Mouse (Mus musculus): ENCODE results near the gene Lrba. TPM values are rescaled to one million over a fixed set of nuclear protein-coding genes. Genes with fewer than 3 reads are reported as not detected.
A peak's percentile ranks its signal among the peaks of the same experiment; 100 is the strongest.

The Lrba gene
- polyA plus RNA-seq, 1 experiment from 2014 or later = 1.8 TPM

DNA sequence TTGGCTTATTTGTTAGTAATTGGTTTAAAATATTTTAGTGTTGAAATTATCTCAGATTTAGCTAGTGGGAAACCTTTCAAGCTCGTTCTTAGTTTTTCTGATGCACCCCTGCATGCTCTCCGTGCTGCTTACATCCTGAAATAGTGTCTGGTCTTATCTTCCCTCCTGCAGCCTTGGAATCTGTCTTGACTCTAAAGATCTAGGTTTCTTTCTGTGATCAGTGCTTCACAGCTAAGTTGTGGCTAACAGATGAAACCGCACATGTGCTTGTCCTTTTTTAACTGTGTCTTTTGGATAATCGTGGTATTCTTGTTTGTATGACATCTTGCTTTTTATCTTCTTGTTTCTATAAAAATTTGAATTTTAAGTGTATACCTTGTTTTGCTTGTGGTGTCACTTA is 342.8 kb downstream of the Lrba start:
- DNase-seq (no peak), ATAC-seq (peak; percentile 36)
- H3K27ac ChIP-seq (ENCODE audit: low read depth) = no peak overlapping the region
- no peak overlapping the region for H3K4me2 ChIP-seq (ENCODE audit: low read depth, low read length)
- no peak overlapping the region for H3K4me3 ChIP-seq (ENCODE audit: low read depth, low read length)
- no peaks in the 10 kb centered on the region for H3K27me3 ChIP-seq (ENCODE audit: insufficient read depth, low read length)
- WGBS (ENCODE audit: insufficient replicate concordance) = 53% methylated on average over 4 of the region's 4 CpGs
- no peaks in the 10 kb centered on the region for H3K36me3 ChIP-seq (replicated peaks; ENCODE audit: insufficient read depth, low read length)
- no peak overlapping the region for H3K9ac ChIP-seq (replicated peaks)
- no peaks in the 10 kb centered on the region for H3K9me3 ChIP-seq (ENCODE audit: low read length)
- H3K4me1 ChIP-seq (ENCODE audit: insufficient read depth) = no peaks in the 10 kb centered on the region
- TF ChIP-seq EP300 (IDR thresholded peaks at IDR 0.05; ENCODE audit: low read depth) (peak; percentile 78), CTCF (IDR thresholded peaks at IDR 0.05; ENCODE audit: low read depth) (no peak)

DNA sequence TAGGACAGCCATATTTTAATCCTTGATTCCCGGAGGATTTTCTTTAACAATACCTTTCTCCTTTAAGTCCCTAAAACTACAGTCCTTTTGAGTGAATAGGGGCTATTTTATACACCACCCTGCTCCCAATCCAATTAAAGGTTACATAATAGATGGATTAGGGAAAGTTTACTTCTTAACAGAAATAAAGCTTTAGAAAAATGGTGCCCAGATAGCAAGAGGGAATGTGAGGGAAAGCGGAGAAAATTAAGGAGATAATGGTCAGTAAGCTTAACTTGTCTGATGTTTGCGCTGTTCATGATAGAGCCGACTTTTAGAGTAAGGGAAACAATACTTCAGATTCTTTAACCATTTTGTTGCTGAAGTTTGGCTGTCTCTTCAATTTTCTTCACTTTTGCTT is 347.0 kb downstream of the Lrba start:
- no peaks in the 10 kb centered on the region for H3K9me3 ChIP-seq (ENCODE audit: low read length)
- H3K27me3 ChIP-seq (ENCODE audit: insufficient read depth, low read length) = no peaks in the 10 kb centered on the region
- no peak overlapping the region for H3K4me3 ChIP-seq (ENCODE audit: low read depth, low read length)
- WGBS (ENCODE audit: insufficient replicate concordance) = 68% methylated on average over 4 of the region's 4 CpGs
- no peak for TF ChIP-seq EP300 (IDR thresholded peaks at IDR 0.05; ENCODE audit: low read depth)
- no peak for TF ChIP-seq CTCF (IDR thresholded peaks at IDR 0.05; ENCODE audit: low read depth)
- no peaks in the 10 kb centered on the region for H3K4me1 ChIP-seq (ENCODE audit: insufficient read depth)
- H3K9ac ChIP-seq (replicated peaks) = no peak overlapping the region
- no peaks in the 10 kb centered on the region for H3K36me3 ChIP-seq (replicated peaks; ENCODE audit: insufficient read depth, low read length)
- no peak for ATAC-seq
- no peak overlapping the region for H3K4me2 ChIP-seq (ENCODE audit: low read depth, low read length)
- no peak for DNase-seq
- H3K27ac ChIP-seq (ENCODE audit: low read depth) = no peak overlapping the region

GRCm38 (mm10) chr3:86572519-86573244 is 348.2 kb downstream of the Lrba start:
- Histone ChIP-seq H3K27ac (ENCODE audit: low read depth) (no peak overlapping the region), H3K9me3 (ENCODE audit: low read length) (no peaks in the 10 kb centered on the region), H3K27me3 (ENCODE audit: insufficient read depth, low read length) (no peaks in the 10 kb centered on the region), H3K4me1 (ENCODE audit: insufficient read depth) (no peaks in the 10 kb centered on the region), H3K9ac (replicated peaks) (no peak overlapping the region), H3K4me3 (ENCODE audit: low read depth, low read length) (no peak overlapping the region), H3K36me3 (replicated peaks; ENCODE audit: insufficient read depth, low read length) (no peaks in the 10 kb centered on the region), H3K4me2 (ENCODE audit: low read depth, low read length) (no peak overlapping the region)
- ATAC-seq = no peak
- TF ChIP-seq EP300 (IDR thresholded peaks at IDR 0.05; ENCODE audit: low read depth) = no peak
- TF ChIP-seq CTCF (IDR thresholded peaks at IDR 0.05; ENCODE audit: low read depth) = no peak
- 79% methylated on average over 3 of the region's 3 CpGs for WGBS (ENCODE audit: insufficient replicate concordance)
- DNase-seq = no peak

GRCm38 (mm10) chr3:86575312-86575711 is 350.8 kb downstream of the Lrba start:
- Histone ChIP-seq H3K9ac (replicated peaks) (no peak overlapping the region), H3K36me3 (replicated peaks; ENCODE audit: insufficient read depth, low read length) (no peaks in the 10 kb centered on the region), H3K9me3 (ENCODE audit: low read length) (no peaks in the 10 kb centered on the region), H3K4me3 (ENCODE audit: low read depth, low read length) (no peak overlapping the region), H3K27ac (ENCODE audit: low read depth) (no peak overlapping the region), H3K27me3 (ENCODE audit: insufficient read depth, low read length) (no peaks in the 10 kb centered on the region), H3K4me2 (ENCODE audit: low read depth, low read length) (no peak overlapping the region), H3K4me1 (ENCODE audit: insufficient read depth) (no peaks in the 10 kb centered on the region)
- DNase-seq (no peak), ATAC-seq (no peak)
- TF ChIP-seq EP300 (IDR thresholded peaks at IDR 0.05; ENCODE audit: low read depth) = peak; percentile 46; the same call in 1 of the 2 replicates
- TF ChIP-seq CTCF (IDR thresholded peaks at IDR 0.05; ENCODE audit: low read depth) = no peak

- DNase-seq = no peak
- Histone ChIP-seq H3K9ac (replicated peaks) (no peak overlapping the region), H3K36me3 (replicated peaks; ENCODE audit: insufficient read depth, low read length) (no peaks in the 10 kb centered on the region), H3K27ac (ENCODE audit: low read depth) (no peak overlapping the region), H3K4me3 (ENCODE audit: low read depth, low read length) (no peak overlapping the region), H3K9me3 (ENCODE audit: low read length) (no peaks in the 10 kb centered on the region), H3K4me2 (ENCODE audit: low read depth, low read length) (no peak overlapping the region), H3K27me3 (ENCODE audit: insufficient read depth, low read length) (no peaks in the 10 kb centered on the region), H3K4me1 (ENCODE audit: insufficient read depth) (no peaks in the 10 kb centered on the region)
- TF ChIP-seq EP300 (IDR thresholded peaks at IDR 0.05; ENCODE audit: low read depth) (no peak), CTCF (IDR thresholded peaks at IDR 0.05; ENCODE audit: low read depth) (no peak)
- WGBS (ENCODE audit: insufficient replicate concordance) = 84% methylated on average over 3 of the region's 3 CpGs
- ATAC-seq = no peak
Observed at GRCm38 (mm10) chr3:86602284-86602683, 377.8 kb downstream of the Lrba start.

GRCm38 (mm10) chr3:86605775-86606174 is 381.3 kb downstream of the Lrba start:
- no peak for TF ChIP-seq CTCF (IDR thresholded peaks at IDR 0.05; ENCODE audit: low read depth)
- no peak for TF ChIP-seq EP300 (IDR thresholded peaks at IDR 0.05; ENCODE audit: low read depth)
- Histone ChIP-seq H3K4me2 (ENCODE audit: low read depth, low read length) (no peak overlapping the region), H3K27ac (ENCODE audit: low read depth) (no peak overlapping the region), H3K4me1 (ENCODE audit: insufficient read depth) (no peaks in the 10 kb centered on the region), H3K27me3 (ENCODE audit: insufficient read depth, low read length) (no peaks in the 10 kb centered on the region), H3K36me3 (replicated peaks; ENCODE audit: insufficient read depth, low read length) (no peaks in the 10 kb centered on the region), H3K9me3 (ENCODE audit: low read length) (no peaks in the 10 kb centered on the region), H3K4me3 (ENCODE audit: low read depth, low read length) (no peak overlapping the region), H3K9ac (replicated peaks) (no peak overlapping the region)
- ATAC-seq = no peak
- 77% methylated on average over 8 of the region's 8 CpGs for WGBS (ENCODE audit: insufficient replicate concordance)
- no peak for DNase-seq
